Mouse (Mus musculus) kidney, adult 11 months (tissue): ENCODE results near the gene Cd207.
"Not testable (repeated sequence)": the region's sequence is repeated elsewhere in the genome, so short reads cannot be mapped to it uniquely, and the experiment has no call there.

ENCODE experiments used
- DNase-seq: peaks from one replicate; pipeline ENCODE4 v3.0.0; 2022

Cd207 gene

GRCm38 (mm10) chr6:83696684-83697083 lies 19.0 kb upstream of the Cd207 start:
- no peak for DNase-seq

- no peak for DNase-seq
These were observed 18.1 kb upstream of the Cd207 start for GRCm38 (mm10) chr6:83695731-83696130.

DNA sequence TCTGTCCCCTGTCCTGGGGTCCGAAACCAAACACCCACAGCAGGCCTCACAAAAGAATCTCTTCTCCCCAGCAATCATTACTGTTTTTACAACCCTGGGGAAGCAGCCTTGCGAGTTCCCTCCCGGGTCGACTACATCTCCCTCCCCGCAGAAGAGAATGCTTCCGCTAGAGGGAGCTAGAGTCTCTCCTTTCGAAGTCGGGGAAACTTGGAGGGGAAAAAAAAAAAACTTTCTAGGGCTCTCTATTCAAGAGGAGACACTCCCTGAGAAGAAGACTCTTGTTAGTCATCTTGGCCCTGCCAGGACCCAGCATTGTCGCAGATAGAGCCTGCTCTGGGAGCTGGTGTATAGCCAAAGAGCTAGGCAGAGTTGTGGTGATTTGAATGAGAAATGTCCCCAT lies 16.2 kb upstream of the Cd207 start:
- no peak for DNase-seq

DNA sequence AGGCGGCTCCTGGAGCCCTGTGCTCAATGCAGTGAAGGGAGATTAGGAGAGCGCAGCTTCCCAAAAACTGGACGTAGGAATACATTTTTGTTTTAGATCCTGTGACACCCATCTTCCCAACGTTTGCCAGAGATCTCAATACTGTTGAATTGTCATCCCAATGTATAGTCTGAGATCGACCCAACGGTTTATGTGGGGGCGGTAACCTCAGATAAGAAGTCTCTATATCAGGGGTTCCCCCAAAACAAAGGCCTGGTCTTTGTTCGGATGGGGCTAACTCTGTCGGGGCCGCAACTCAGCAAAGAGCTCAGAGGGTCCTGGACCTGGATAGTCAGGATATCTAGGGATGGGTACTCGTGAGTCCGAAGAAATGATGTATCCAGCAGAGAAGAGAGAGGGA lies 15.3 kb upstream of the Cd207 start:
- no peak for DNase-seq

DNA sequence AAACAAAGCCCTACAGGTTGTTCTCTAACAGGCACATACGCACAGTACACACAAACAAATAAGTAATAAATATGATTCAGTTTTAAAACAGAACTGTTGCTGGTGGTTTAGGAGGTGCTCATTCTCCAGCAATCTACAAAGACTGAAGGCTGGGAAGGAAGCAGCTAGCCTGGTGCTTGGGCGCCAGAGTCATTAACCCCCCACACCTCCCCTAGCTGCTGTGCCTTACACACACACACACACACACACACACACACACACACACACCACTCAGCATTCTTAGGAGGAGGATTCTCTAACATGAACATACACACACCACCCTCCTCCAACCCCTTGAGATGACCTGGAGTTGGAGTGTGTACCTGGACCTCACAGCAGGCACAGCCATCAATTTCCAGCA lies 13.3 kb upstream of the Cd207 start:
- no peak for DNase-seq

DNA sequence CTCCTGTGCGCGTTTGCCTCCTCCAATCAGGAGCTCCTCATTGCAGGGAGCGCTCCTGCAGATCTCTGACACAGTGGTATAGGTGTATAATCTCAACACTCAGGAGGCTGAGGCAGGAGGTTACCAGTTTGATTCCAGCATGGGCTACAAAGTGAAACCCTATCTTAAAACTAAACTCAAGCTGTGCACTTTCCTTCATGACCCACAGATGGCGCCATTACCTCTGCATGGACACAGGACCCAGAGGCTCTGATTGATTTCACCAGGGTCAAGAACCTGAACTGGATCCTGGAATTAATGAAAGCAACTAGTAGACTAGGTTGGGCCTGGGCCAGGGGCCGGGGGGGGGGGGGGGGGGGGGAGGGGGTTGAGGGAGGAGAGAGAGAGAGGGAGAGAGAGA lies 12.6 kb upstream of the Cd207 start:
- DNase-seq: peak; percentile 24

DNA sequence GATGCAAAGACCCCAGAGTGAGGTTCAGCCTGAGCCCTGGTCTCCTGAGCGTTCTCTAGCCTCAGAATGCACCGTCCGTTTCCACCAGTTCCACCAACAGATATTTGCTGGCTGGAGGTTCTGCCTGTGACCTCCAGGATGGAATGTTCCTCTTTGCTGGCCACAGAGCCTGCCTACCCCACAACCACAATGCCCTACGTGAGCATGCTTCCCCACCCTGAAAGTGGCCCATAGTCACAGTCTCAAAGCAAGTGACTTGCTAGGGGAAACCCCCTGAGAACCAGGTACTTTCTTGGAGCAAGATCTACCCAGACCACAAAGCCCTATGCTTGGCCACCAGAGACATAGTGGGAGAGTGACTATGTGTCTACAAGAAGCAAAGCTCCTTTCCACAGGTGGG lies 11.7 kb upstream of the Cd207 start:
- no peak for DNase-seq

GRCm38 (mm10) chr6:83673395-83673794 lies 4.3 kb downstream of the Cd207 start:
- DNase-seq: peak; percentile 27

DNA sequence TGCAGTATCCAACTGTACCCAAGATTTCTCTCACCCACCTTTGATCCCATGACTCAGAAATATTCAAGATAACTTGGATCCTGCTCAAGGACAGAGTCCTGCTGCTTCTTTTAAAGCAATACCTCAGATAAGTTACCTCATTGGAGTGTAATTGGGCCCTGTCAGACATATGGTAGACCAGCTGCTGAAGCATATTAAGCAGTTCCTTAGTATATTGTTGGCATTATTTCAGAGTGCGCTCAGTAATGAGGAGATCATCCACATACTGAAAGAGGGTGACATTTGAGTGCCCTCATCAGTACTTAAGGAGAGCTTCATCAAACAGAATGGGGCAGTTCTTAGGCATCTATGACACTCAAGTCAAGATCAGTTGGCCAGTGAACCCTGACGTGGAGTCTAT lies 12.6 kb downstream of the Cd207 start:
- DNase-seq: no peak

DNA sequence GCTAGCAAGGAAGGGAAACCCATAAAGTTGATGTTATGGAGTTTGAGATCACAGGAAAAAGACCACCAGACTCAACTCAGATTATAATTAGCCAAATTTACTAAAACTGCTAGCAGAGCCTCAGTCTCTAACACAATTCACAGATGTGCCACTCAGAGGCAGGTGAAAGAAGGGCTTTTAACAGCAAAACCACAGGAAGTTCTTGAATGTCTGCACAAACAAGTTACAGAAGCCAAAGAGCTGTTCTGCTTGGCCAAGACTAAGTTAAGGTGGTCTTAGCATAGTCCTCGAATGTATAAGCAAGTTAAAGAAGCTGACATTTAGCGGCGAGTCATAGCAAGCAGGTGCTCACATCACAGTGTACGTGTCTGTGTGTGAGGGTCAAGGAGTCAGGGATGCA lies 16.8 kb downstream of the Cd207 start:
- no peak for DNase-seq

DNA sequence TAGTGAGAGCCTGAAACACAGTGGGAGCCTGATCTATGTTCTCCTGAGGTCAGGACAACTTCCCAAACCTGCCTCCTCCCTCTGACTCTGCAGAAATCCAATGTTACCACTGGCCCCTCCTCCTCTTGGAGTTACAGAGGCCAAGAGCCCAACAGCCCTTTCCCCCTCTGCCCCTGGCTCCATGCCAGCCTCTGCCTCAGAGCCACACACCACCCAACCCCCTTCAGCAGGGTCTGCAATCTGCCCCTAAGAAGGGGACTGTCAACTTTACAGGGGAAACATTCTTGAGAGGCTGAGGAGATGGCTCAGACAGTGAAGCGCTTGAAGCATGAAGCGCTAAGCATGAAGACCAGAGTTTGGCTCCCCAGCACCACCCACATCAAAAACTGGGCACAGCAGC lies 21.6 kb downstream of the Cd207 start, which contains the start of gene Clec4f:
TSS of gene Clec4f (minus strand) at position 101 of the 400 bp plus-strand sequence.
- DNase-seq: no peak

GRCm38 (mm10) chr6:83646715-83647114 lies 30.9 kb downstream of the Cd207 start:
- DNase-seq: no peak

DNA sequence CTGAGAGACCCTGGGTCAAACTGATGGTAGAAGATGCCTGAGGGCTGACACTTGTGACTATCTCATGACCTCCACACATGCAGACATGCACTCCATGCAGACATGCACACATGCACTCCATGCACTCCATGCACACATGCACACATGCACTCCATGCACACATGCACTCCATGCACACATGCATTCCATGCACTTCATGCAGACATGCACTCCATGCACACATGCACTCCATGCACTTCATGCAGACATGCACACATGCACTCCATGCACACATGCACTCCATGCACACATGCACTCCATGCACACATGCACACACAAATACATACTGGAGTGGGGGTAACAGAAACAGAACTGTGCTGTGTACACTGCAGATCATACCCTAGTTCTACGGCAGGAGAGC lies 42.3 kb downstream of the Cd207 start:
- DNase-seq: no peak

- not testable (repeated sequence) for DNase-seq
These were observed 43.0 kb downstream of the Cd207 start for GRCm38 (mm10) chr6:83634631-83635030.

DNA sequence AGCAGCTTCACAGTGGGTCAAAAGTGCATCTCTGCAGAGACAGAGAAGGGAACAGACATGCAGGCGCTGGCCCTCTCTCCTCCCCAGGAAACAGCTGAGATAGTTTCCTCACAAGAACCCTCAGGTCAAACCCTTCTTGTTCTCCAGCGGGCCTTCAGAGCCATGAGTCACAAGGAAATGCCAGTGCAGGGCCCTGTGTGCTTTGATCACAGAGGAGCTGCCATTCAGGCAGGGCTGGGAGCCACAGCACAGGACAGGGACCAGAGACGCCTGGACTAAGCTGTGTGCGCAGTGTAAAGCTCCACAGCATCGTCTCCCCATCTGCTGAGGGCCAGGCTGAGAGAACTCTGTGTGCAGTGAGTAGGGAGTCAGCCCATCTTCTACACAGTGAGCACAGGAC lies 43.6 kb downstream of the Cd207 start:
- DNase-seq: not testable (repeated sequence)

DNA sequence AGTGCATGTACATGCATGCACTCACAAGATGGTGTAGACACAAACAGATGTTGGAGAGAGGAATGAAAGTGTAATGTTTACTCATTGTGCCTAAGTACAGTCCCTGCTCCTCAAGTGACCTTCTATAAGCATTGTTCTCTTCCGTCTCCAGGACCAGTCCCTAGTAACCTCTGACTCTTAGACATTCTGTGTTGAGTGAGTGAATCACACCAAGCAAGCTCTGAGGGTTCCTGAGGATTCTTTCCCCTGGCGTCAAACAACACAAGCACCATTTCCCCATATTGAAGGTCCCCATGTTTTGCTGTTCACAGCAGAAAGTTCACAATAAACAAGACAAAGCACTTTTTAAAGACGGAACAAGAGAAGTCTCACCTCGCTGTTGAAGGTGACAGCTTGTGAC lies 45.8 kb downstream of the Cd207 start:
- DNase-seq: no peak

- no peak for DNase-seq
These were observed 50.9 kb downstream of the Cd207 start for GRCm38 (mm10) chr6:83626781-83627180.
